Mouse (Mus musculus): ENCODE results near the gene Csnk2b.

GRCm38 (mm10) chr17:35153077-35153476 lies 31.2 kb upstream of the Csnk2b start:
- TF ChIP-seq CTCF (IDR thresholded peaks at IDR 0.05; ENCODE audit: insufficient read depth, low read depth, low read length) (no peak), POLR2A (IDR thresholded peaks at IDR 0.05; ENCODE audit: insufficient read depth, low read depth, low read length) (no peak)

Measured in olfactory bulb, adult 2 months (tissue).